24 mouse cellular contexts compared by ENCODE assay signal in the genomic region with DNA sequence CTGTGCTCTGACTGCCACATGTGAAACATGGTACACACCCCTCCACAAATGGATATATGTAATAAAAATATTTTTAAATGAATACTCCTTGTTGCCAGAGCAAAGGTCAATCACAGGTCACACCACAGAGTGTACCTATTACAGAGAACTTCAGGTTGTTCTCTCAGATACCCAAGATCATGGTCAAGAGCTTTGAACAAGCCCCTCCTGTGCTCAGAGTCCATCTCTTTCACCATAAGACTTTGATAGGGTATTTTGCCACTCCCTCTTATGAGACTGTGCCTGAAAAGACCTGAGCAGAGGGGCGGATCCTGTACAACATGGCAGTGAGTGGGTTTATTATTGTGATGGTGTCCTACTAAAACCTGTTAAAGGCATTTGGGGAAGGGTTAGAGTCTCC.
"Had no signal": no experiment of that assay in that cellular context is flagged by ENCODE, and none has a peak within 500 bp of the region (broad histone marks: within the 10 kb centered on the region; RNA-seq: fewer than 3 reads in every experiment).

No protein-coding gene starts in this region.

- H3K4me3 ChIP-seq: gastrocnemius, adult 2 months; heart, adult 2 months; heart, embryonic 13.5 days; heart, embryonic 15.5 days; hindbrain, embryonic 10.5 days; hindbrain, embryonic 12.5 days; limb, embryonic 13.5 days; limb, embryonic 15.5 days; liver, embryonic 12.5 days had no signal

- DNase-seq: gastrocnemius, adult 2 months; gastrocnemius, postnatal 10 days; gastrocnemius, postnatal 25 days; heart, adult 2 months; heart, postnatal 14 days; heart, postnatal 4 days; kidney, adult 11 months; kidney, postnatal 14 days; layer of hippocampus, adult 9-11 months; layer of hippocampus, postnatal 36 days; left cerebral cortex, postnatal 4 days had no signal

- H3K9me3 ChIP-seq: heart, embryonic 13.5 days; heart, embryonic 15.5 days; hindbrain, embryonic 10.5 days; hindbrain, embryonic 12.5 days; limb, embryonic 13.5 days; limb, embryonic 15.5 days; liver, embryonic 12.5 days had no signal

- H3K36me3 ChIP-seq: heart, embryonic 13.5 days; heart, embryonic 15.5 days; hindbrain, embryonic 10.5 days; hindbrain, embryonic 12.5 days; limb, embryonic 13.5 days; limb, embryonic 15.5 days; liver, embryonic 12.5 days had no signal

- H3K9ac ChIP-seq: heart, embryonic 13.5 days; heart, embryonic 15.5 days; hindbrain, embryonic 12.5 days; hindbrain, embryonic 14.5 days; limb, embryonic 13.5 days; limb, embryonic 15.5 days; liver, embryonic 12.5 days; liver, embryonic 14.5 days had no signal

- H3K27me3 ChIP-seq: heart, embryonic 13.5 days; heart, embryonic 15.5 days; hindbrain, embryonic 12.5 days; limb, embryonic 13.5 days; limb, embryonic 15.5 days; liver, embryonic 12.5 days had no signal

- H3K27ac ChIP-seq: gastrocnemius, adult 2 months; heart, adult 2 months; heart, embryonic 13.5 days; heart, embryonic 15.5 days; hindbrain, embryonic 10.5 days; hindbrain, embryonic 12.5 days; hindbrain, embryonic 14.5 days; kidney, postnatal 0 days; limb, embryonic 13.5 days; limb, embryonic 15.5 days; liver, embryonic 12.5 days; liver, embryonic 14.5 days had no signal

- H3K4me2 ChIP-seq: heart, embryonic 11.5 days; heart, embryonic 13.5 days; heart, embryonic 15.5 days; hindbrain, embryonic 12.5 days; hindbrain, embryonic 14.5 days; limb, embryonic 13.5 days; limb, embryonic 15.5 days; liver, embryonic 12.5 days had no signal

- H3K4me1 ChIP-seq: heart, embryonic 13.5 days; heart, embryonic 15.5 days; limb, embryonic 15.5 days; liver, embryonic 12.5 days had no signal

- ATAC-seq: hindbrain, embryonic 16.5 days; inflammation-experienced regulatory T-cells, adult 6 months; liver, embryonic 12.5 days had no signal
